Mouse (Mus musculus) liver, postnatal 0 days (tissue): ENCODE measurements at regions not wholly inside any gene's neighbourhood (a gene's known extent, or its start where the extent isn't known, plus 50 kb on each side); places are given as distances from the start of the nearest gene placed in this dataset.

Experiments
- ATAC-seq: fragments of 200-750 bp; cut with Nextera tagmentation; 2 replicates; pipeline ENCODE4 v1.8.0; 2017; ENCODE audit warnings: mild to moderate bottlenecking, moderate library complexity
- DNase-seq: peaks from one replicate; pipeline ENCODE4 v3.0.0-alpha.2; 2016
- H3K27ac ChIP-seq: fragments of 300-500 bp; sonication (generic); 2 replicates; pipeline ENCODE4 v1.5.1; 2014; ENCODE audit warnings: antibody characterized with exemption, moderate library complexity, mild to moderate bottlenecking, low read depth
- H3K27me3 ChIP-seq: fragments of 300-500 bp; sonication (generic); 2 replicates; pipeline ENCODE4 v1.6.1; 2014; ENCODE audit warnings: low read length, control low read depth, mixed read lengths; ENCODE audit not compliant: insufficient read depth
- H3K36me3 ChIP-seq: fragments of 300-500 bp; sonication (generic); replicated peaks from 2 replicates; pipeline ENCODE4 v1.6.1; 2014; ENCODE audit warnings: mild to moderate bottlenecking, control low read depth, low read length, moderate library complexity, mixed read lengths; ENCODE audit not compliant: insufficient read depth
- H3K4me1 ChIP-seq: fragments of 300-500 bp; sonication (generic); 2 replicates; pipeline ENCODE4 v1.6.1; 2014; ENCODE audit warnings: antibody characterized with exemption, mild to moderate bottlenecking, control low read depth; ENCODE audit not compliant: insufficient read depth
- H3K4me2 ChIP-seq: fragments of 300-500 bp; sonication (generic); 2 replicates; pipeline ENCODE4 v1.6.1; 2014; ENCODE audit warnings: low read depth, mild to moderate bottlenecking, low read length, moderate library complexity, mixed read lengths
- H3K4me3 ChIP-seq: fragments of 300-500 bp; sonication (generic); 2 replicates; pipeline ENCODE4 v1.5.1; 2014; ENCODE audit warnings: low read depth, low read length
- H3K9ac ChIP-seq: fragments of 300-500 bp; sonication (generic); replicated peaks from 2 replicates; pipeline ENCODE4 v1.6.1; 2014; ENCODE audit warnings: mild to moderate bottlenecking, moderate library complexity
- H3K9me3 ChIP-seq: fragments of 300-500 bp; sonication (generic); 2 replicates; pipeline ENCODE4 v1.6.1; 2016; ENCODE audit warnings: mild to moderate bottlenecking, control low read depth, low read length, mixed read lengths
- CTCF ChIP-seq: sonication (generic); IDR thresholded peaks from 2 replicates; pipeline ENCODE4 v1.5.1; 2016; ENCODE audit warnings: antibody characterized with exemption, low read depth
- EP300 ChIP-seq: IDR thresholded peaks from 2 replicates; pipeline ENCODE4 v1.6.1; 2016; ENCODE audit warnings: antibody characterized with exemption, low read depth, mild to moderate bottlenecking
- WGBS: fragments of 180-500 bp; shearing (Covaris S2); extraction: QIAGEN DNeasy Blood & Tissue Kit; methylation state at CpG from one replicate; pipeline ENCODE4 v1.1.7; 2014; ENCODE audit not compliant: insufficient replicate concordance; 5-methylcytosine and 5-hydroxymethylcytosine counted together

DNA sequence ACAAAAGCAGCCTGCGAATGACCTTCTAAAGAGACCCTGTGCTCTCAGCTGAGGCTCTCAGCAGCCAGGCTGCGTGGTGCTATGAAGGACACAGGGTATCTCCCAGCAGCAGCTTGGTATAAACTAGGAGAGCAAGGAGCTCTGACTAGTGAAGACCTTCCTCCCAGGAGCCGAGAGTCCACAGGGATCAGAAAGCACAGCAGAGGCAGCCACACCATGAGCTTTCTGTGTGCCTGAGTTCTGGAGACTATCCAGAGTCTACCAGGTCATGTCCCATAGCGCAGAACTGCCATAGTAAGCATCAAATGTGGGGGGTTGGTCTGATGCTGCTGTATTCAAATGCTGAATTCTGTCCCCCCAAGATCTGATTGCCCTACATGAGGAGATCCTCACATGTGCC is 124.2 kb upstream of the Dynlrb2 start:
- 73% methylated on average over 4 of the region's 4 CpGs for WGBS
- ATAC-seq: no peak

DNA sequence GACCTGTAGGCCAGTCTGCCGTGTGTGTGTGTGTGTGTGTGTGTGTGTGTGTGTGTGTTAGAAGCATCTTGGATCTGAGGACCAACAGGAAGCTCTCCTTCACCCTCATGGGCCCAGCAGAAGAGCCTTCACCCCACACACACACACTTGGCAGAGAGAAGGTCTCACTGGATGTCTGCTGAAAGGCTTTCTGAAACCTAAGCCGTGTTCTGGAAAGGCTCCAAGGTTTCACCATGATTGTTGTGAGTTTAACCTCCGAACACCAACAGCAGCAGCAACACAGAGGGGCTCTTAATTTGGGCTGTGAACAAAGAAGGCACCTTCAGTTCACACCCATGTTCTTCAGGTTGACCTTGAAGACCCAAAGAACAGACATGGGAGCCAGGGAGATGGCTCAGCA is 124.9 kb upstream of the Dynlrb2 start:
- Histone ChIP-seq H3K9ac (no peak overlapping the region), H3K36me3 (no peaks in the 10 kb centered on the region), H3K4me3 (no peak overlapping the region), H3K4me2 (no peak overlapping the region), H3K27ac (no peak overlapping the region), H3K4me1 (no peaks in the 10 kb centered on the region), H3K9me3 (no peaks in the 10 kb centered on the region), H3K27me3 (no peaks in the 10 kb centered on the region)
- ATAC-seq (no peak), DNase-seq (no peak)
- 48% methylated on average over 3 of the region's 3 CpGs for WGBS
- no peak for TF ChIP-seq EP300
- TF ChIP-seq CTCF: no peak

More for the DNA sequence above, 124.2 kb upstream of the Dynlrb2 start:
- Histone ChIP-seq H3K27me3 (no peaks in the 10 kb centered on the region), H3K36me3 (no peaks in the 10 kb centered on the region), H3K9me3 (no peaks in the 10 kb centered on the region), H3K4me1 (no peaks in the 10 kb centered on the region), H3K27ac (no peak overlapping the region), H3K4me3 (no peak overlapping the region), H3K4me2 (no peak overlapping the region), H3K9ac (no peak overlapping the region)
- TF ChIP-seq CTCF (no peak), EP300 (no peak)
- no peak for DNase-seq

DNA sequence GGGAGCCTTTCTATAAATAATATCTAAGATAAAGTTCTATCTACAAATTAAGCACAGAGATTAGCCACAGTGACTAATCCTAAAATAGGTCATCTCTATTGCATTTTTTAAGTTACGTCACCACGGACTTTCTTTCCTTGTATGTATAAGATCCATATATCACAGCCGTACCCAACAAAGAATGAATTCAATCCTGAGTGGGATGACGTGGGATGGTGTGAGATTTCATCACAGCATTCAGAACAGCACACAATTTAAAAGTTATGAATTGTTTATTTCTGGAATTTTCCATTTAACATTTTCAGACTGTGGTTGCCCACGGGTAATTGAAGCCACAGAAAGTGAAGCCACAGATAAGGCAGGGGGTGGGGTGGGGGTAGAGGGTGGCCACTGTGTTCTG is 129.0 kb upstream of the Dynlrb2 start:
- no peaks in the 10 kb centered on the region for H3K4me1 ChIP-seq
- DNase-seq (no peak), ATAC-seq (no peak)
- H3K27ac ChIP-seq: no peak overlapping the region
- no peak overlapping the region for H3K9ac ChIP-seq
- TF ChIP-seq CTCF: no peak
- TF ChIP-seq EP300: no peak
- no peaks in the 10 kb centered on the region for H3K9me3 ChIP-seq
- H3K4me3 ChIP-seq: no peak overlapping the region
- no peak overlapping the region for H3K4me2 ChIP-seq
- H3K36me3 ChIP-seq: no peaks in the 10 kb centered on the region
- no peaks in the 10 kb centered on the region for H3K27me3 ChIP-seq
- WGBS: 75% methylated on average over 5 of the region's 5 CpGs

DNA sequence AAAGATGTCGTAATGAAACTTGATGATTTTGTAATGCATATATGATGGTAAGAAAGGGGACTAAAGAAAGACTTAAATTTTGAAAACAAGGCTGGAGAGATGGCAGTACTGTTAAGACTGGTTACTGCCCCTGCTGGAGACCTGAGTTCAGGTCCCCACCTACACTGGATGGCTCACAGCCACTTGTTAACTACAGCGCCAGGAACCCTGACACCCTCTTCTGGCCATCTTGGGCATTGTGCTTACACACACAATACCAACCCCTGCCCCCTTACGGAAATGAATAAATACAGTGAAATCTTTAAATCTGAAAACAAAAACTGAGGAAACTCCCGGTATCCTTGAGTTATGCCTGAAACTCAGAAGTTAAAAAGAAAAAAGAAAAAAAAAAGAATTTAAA is 131.7 kb upstream of the Dynlrb2 start:
- Histone ChIP-seq H3K4me2 (no peak overlapping the region), H3K27ac (no peak overlapping the region), H3K36me3 (no peaks in the 10 kb centered on the region), H3K4me1 (no peaks in the 10 kb centered on the region), H3K9me3 (no peaks in the 10 kb centered on the region), H3K27me3 (no peaks in the 10 kb centered on the region), H3K4me3 (no peak overlapping the region), H3K9ac (no peak overlapping the region)
- 71% methylated on average over 4 of the region's 4 CpGs for WGBS
- DNase-seq (no peak), ATAC-seq (no peak)
- TF ChIP-seq CTCF (peak; percentile 44), EP300 (no peak)

DNA sequence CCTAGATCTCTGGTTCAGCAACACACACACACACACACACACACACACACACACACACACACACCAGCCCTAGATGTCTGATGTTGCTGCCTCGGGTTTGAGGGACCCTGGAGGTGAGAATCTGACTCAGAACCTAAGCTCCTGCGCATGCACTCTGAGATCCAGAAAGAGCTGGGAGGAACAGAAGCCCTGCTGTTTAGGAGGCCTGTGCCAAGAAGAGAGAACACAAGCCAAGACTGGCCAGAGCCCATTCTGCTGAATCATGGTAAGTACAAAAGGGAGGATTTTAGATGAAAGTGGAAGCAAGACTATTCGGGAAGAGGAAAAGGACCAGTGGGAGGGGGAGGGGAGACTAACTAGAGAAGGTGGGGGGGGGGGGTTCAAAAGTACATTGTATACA is 132.2 kb upstream of the Dynlrb2 start:
- DNase-seq: no peak
- Histone ChIP-seq H3K9me3 (no peaks in the 10 kb centered on the region), H3K27ac (no peak overlapping the region), H3K4me2 (no peak overlapping the region), H3K36me3 (no peaks in the 10 kb centered on the region), H3K4me1 (no peaks in the 10 kb centered on the region), H3K9ac (no peak overlapping the region), H3K4me3 (no peak overlapping the region), H3K27me3 (no peaks in the 10 kb centered on the region)
- ATAC-seq: no peak
- TF ChIP-seq CTCF: no peak
- TF ChIP-seq EP300: no peak
- 58% methylated on average over 3 of the region's 3 CpGs for WGBS

DNA sequence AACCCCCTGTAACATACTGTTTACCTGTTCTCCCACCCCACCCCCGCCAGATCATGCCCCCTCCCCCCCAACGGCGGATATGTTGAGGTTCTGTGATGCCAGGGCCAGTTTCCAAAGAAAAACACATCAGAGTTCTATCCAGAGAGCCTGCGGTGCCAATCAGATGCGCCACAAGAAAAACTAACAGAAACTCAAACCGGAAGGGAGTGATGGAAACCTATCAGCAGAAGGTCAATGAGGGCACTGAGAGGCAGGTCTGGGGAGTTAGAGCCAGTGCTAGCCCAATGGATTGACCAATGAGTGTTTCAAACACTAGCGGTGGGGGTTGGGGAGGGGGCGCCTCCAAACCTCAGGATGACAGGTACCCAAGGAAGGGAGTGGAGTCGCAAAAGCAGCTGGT is 132.7 kb upstream of the Dynlrb2 start:
- Histone ChIP-seq H3K9me3 (no peaks in the 10 kb centered on the region), H3K4me3 (no peak overlapping the region), H3K36me3 (no peaks in the 10 kb centered on the region), H3K9ac (no peak overlapping the region), H3K27ac (no peak overlapping the region), H3K4me1 (no peaks in the 10 kb centered on the region), H3K4me2 (no peak overlapping the region), H3K27me3 (no peaks in the 10 kb centered on the region)
- no peak for ATAC-seq
- 67% methylated on average over 9 of the region's 9 CpGs for WGBS
- TF ChIP-seq EP300 (no peak), CTCF (no peak)
- DNase-seq: no peak

DNA sequence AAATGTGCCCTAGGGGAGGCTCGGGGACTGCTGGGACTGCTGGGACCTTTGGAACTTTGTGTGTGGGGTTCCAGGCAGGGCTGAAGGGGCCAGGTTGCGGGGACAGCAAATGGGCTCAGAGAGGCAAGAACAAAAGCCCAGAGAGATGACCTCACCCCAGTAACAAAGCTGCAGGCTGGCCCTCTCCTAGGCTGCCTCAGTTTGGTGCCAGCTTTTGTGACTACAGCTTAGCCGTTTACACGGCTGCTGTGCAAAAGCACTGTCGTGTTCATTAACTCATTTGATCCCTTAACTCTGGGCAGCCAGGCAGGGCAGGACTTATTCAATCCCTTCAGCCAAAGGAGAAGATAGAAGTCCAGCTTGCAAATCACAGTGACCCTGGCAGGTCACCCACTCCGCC is 137.3 kb upstream of the Dynlrb2 start:
- TF ChIP-seq EP300: no peak
- TF ChIP-seq CTCF: no peak
- no peak for ATAC-seq
- 68% methylated on average over 6 of the region's 6 CpGs for WGBS

More for the DNA sequence above, 137.3 kb upstream of the Dynlrb2 start:
- DNase-seq: no peak
- Histone ChIP-seq H3K36me3 (no peaks in the 10 kb centered on the region), H3K4me1 (no peaks in the 10 kb centered on the region), H3K4me3 (no peak overlapping the region), H3K27me3 (no peaks in the 10 kb centered on the region), H3K9me3 (no peaks in the 10 kb centered on the region), H3K4me2 (no peak overlapping the region), H3K27ac (no peak overlapping the region), H3K9ac (no peak overlapping the region)
